Mouse (Mus musculus) CD4-positive naive resting alpha-beta T cell, adult 76 days (primary cell): ENCODE data around the gene Fam71a. TPM values are rescaled to one million over a fixed set of nuclear protein-coding genes. Genes with fewer than 3 reads are reported as not detected.

Experiments used
- total RNA-seq: library from RNA; stranded (reverse); gene quantifications from one replicate; pipeline ENCODE4 v1.2.4, GENCODE M21; 2023

Gene Fam71a
- total RNA-seq: not detected

GRCm38 (mm10) chr1:191164717-191165116 lies at the start of gene Fam71a:
Fam71a (minus strand) TSS chr1:191164817.

Other genes with a start within 250 kb of the Fam71a start
- 63.3 TPM for gene Angel2, start 239.7 kb downstream of the Fam71a start, total RNA-seq
- not detected for gene Vash2, start 185.5 kb downstream of the Fam71a start, total RNA-seq
- 32.1 TPM for gene Flvcr1, start 138.7 kb downstream of the Fam71a start, total RNA-seq
- gene Spata45, start 128.2 kb downstream of the Fam71a start, total RNA-seq: not detected
- 11.1 TPM for gene Tatdn3, start 101.9 kb downstream of the Fam71a start, total RNA-seq
- gene Nsl1, start 101.8 kb downstream of the Fam71a start, total RNA-seq: 0.70 TPM
- gene Batf3, start 67.0 kb downstream of the Fam71a start, total RNA-seq: not detected
- 43.6 TPM for gene Atf3, start 53.2 kb upstream of the Fam71a start, total RNA-seq
- 12.7 TPM for gene Nenf, start 153.4 kb upstream of the Fam71a start, total RNA-seq
- 10.3 TPM for gene Tmem206, start 161.1 kb upstream of the Fam71a start, total RNA-seq
- 352 TPM for gene Ppp2r5a, start 238.5 kb upstream of the Fam71a start, total RNA-seq